Mouse (Mus musculus) heart, embryonic 14.5 days (tissue): ENCODE results near the gene Eif2d. TPM values are rescaled to one million over a fixed set of nuclear protein-coding genes. Genes with fewer than 3 reads are reported as not detected.

Experiments
- ATAC-seq: fragments of 200-750 bp; cut with Nextera tagmentation; 2 replicates; pipeline ENCODE4 v1.8.0; 2017; ENCODE audit warnings: low read depth, moderate TSS enrichment; ENCODE audit not compliant: insufficient number of reproducible peaks, insufficient read depth, low FRiP score
- H3K27ac ChIP-seq, 2 experiments: fragments of 200-500 bp in 1 of 2; fragments of 300-500 bp in 1 of 2; sonication (generic) in 1 of 2; replicated peaks in 1 of 2; 2 replicates each; pipeline ENCODE4 v1.5.1; 2012 to 2014; ENCODE audit warnings: low read depth in 2 of 2, low read length in 2 of 2, control low read depth in 1 of 2, mild to moderate bottlenecking in 1 of 2, mixed read lengths in 1 of 2; ENCODE audit not compliant: control insufficient read depth in 1 of 2, insufficient read depth in 1 of 2
- H3K27me3 ChIP-seq: fragments of 300-500 bp; sonication (generic); 2 replicates; pipeline ENCODE4 v1.6.1; 2014; ENCODE audit warnings: mild to moderate bottlenecking, low read length, control low read depth; ENCODE audit not compliant: control insufficient read depth, insufficient read depth
- H3K36me3 ChIP-seq: fragments of 300-500 bp; sonication (generic); 2 replicates; pipeline ENCODE4 v1.6.1; 2014; ENCODE audit warnings: mild to moderate bottlenecking, control low read depth, low read length, mixed read lengths; ENCODE audit not compliant: control insufficient read depth, insufficient read depth
- H3K4me1 ChIP-seq, 2 experiments: fragments of 200-500 bp in 1 of 2; fragments of 300-500 bp in 1 of 2; sonication (generic) in 1 of 2; 2 replicates each; pipeline ENCODE4 v1.6.1; 2012 to 2014; ENCODE audit warnings: low read length in 2 of 2, control low read depth in 1 of 2, mixed read lengths in 1 of 2; ENCODE audit not compliant: control insufficient read depth in 2 of 2, insufficient read depth in 2 of 2
- H3K4me2 ChIP-seq: fragments of 300-500 bp; sonication (generic); 2 replicates; pipeline ENCODE4 v1.6.1; 2014; ENCODE audit warnings: mild to moderate bottlenecking, low read length
- H3K4me3 ChIP-seq, 2 experiments: fragments of 200-500 bp in 1 of 2; fragments of 300-500 bp in 1 of 2; sonication (generic) in 1 of 2; 2 replicates each; pipeline ENCODE4 v1.5.1; 2012 to 2014; ENCODE audit warnings: low read length in 2 of 2, mild to moderate bottlenecking in 2 of 2, control low read depth in 1 of 2, low read depth in 1 of 2, moderate library complexity in 1 of 2; ENCODE audit not compliant: control insufficient read depth in 1 of 2, insufficient read depth in 1 of 2
- H3K9ac ChIP-seq: fragments of 300-500 bp; sonication (generic); 2 replicates; pipeline ENCODE4 v1.6.1; 2014; ENCODE audit warnings: mild to moderate bottlenecking, low read length
- H3K9me3 ChIP-seq: fragments of 300-500 bp; sonication (generic); 2 replicates; pipeline ENCODE4 v1.6.1; 2016; ENCODE audit warnings: low read length, control low read depth; ENCODE audit not compliant: control insufficient read depth
- WGBS: fragments of 180-500 bp; shearing (Covaris S2); extraction: QIAGEN DNeasy Blood & Tissue Kit; methylation state at CpG from one replicate; pipeline ENCODE4 v1.1.7; 2014; 5-methylcytosine and 5-hydroxymethylcytosine counted together
- polyA plus RNA-seq: library from polyadenylated mRNA; unstranded; fragments of >200 nt; fragmentation: Nextera tagmentation; extraction: Ambion mirVana; gene quantifications from 2 replicates; pipeline ENCODE4 v1.2.1, GENCODE M21; 2014

The Eif2d gene
- polyA plus RNA-seq, 1 experiment from 2014 or later, result 50.2 TPM

- ATAC-seq, result no peak
- Histone ChIP-seq H3K4me2 (no peak overlapping the region), H3K9me3 (no peaks in the 10 kb centered on the region), H3K36me3 (peaks cover 14% of the 10 kb centered on the region), H3K4me3 (no peak overlapping the region), H3K4me1 (peaks cover 0 to 3% of the 10 kb centered on the region in 2 experiments; a peak in 1 of 4 replicates), H3K9ac (no peak overlapping the region), H3K27ac (no peak overlapping the region), H3K27me3 (no peaks in the 10 kb centered on the region)
- WGBS, result 2% methylated on average over 5 of the region's 5 CpGs
Measured at GRCm38 (mm10) chr1:131207531-131207930, 54.5 kb downstream of the Eif2d start.

DNA sequence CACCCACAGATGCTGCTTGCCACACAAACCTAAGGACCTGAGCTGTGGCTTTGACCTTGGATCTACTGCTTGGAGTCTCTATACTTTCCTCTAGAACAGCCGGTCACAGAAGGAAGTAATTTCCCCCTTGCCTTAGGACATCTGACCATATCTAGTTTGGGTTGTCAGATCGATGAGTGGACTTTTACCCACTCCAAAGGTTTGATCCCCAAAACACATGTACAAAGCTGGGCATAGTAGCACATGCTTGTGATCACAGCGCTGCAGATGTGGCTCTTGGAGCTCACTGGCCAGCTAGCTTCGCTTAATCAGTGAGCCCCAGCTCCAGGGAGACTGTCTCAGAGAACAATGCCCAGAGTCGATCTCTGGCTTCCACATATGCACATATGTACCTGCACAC lies 55.1 kb downstream of the Eif2d start:
- no peaks in the 10 kb centered on the region for H3K9me3 ChIP-seq
- H3K27me3 ChIP-seq, result no peaks in the 10 kb centered on the region
- 93% methylated on average over 5 of the region's 5 CpGs for WGBS
- no peak for ATAC-seq
- no peak overlapping the region for H3K4me3 ChIP-seq
- no peak overlapping the region for H3K9ac ChIP-seq
- H3K4me1 ChIP-seq, result peaks cover 2 to 7% of the 10 kb centered on the region in 2 experiments; a peak in 2 of 4 replicates
- no peak overlapping the region for H3K27ac ChIP-seq
- no peak overlapping the region for H3K4me2 ChIP-seq
- peaks cover 14% of the 10 kb centered on the region for H3K36me3 ChIP-seq

- no peak overlapping the region for H3K9ac ChIP-seq
- H3K36me3 ChIP-seq, result peaks cover 14% of the 10 kb centered on the region
- no peak overlapping the region for H3K4me2 ChIP-seq
- peaks cover 5 to 12% of the 10 kb centered on the region in 2 experiments; a peak in 3 of 4 replicates for H3K4me1 ChIP-seq
- ATAC-seq, result no peak
- no peak overlapping the region for H3K4me3 ChIP-seq
- H3K27ac ChIP-seq, result no peak overlapping the region
- no peaks in the 10 kb centered on the region for H3K9me3 ChIP-seq
- WGBS, result 87% methylated on average over 6 of the region's 6 CpGs
- no peaks in the 10 kb centered on the region for H3K27me3 ChIP-seq
Measured at GRCm38 (mm10) chr1:131208800-131209199, 55.8 kb downstream of the Eif2d start.

- Histone ChIP-seq H3K27me3 (no peaks in the 10 kb centered on the region), H3K4me3 (no peak overlapping the region), H3K4me2 (no peak overlapping the region), H3K9me3 (no peaks in the 10 kb centered on the region), H3K36me3 (peaks cover 14% of the 10 kb centered on the region), H3K4me1 (peaks cover 5 to 12% of the 10 kb centered on the region in 2 experiments; a peak in 3 of 4 replicates), H3K27ac (no peak overlapping the region; a peak in 1 of 4 replicates), H3K9ac (no peak overlapping the region)
- ATAC-seq, result no peak
- 65% methylated on average over 8 of the region's 8 CpGs for WGBS
Measured at GRCm38 (mm10) chr1:131209971-131210426, 57.0 kb downstream of the Eif2d start.

GRCm38 (mm10) chr1:131211655-131212054 lies 58.7 kb downstream of the Eif2d start:
- WGBS, result 97% methylated on average over 1 of the region's 1 CpGs
- Histone ChIP-seq H3K4me3 (no peak overlapping the region), H3K4me1 (peaks cover 5 to 12% of the 10 kb centered on the region in 2 experiments; a peak in 3 of 4 replicates), H3K9ac (no peak overlapping the region), H3K9me3 (no peaks in the 10 kb centered on the region), H3K27me3 (no peaks in the 10 kb centered on the region), H3K4me2 (no peak overlapping the region), H3K36me3 (peaks cover 14% of the 10 kb centered on the region), H3K27ac (no peak overlapping the region)
- no peak for ATAC-seq

DNA sequence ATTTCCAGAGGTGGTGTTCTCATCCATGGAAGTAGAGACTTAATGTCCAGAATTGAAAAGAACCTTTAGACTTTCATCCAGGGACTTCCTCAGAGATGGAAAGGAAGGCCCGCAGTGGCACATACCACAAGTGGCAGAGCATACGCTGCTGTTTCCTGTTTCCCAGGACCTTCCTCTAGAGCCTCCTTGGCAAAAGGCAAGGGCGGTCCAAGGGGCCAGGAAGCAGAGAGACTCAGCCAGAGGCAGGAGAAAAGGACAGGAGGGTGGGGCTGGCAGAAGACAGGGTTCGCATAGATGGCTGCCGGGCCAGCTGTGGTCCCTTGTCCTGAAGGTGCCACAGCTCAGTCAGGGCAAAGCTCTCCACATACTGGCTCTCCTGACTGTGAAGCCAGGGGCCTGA lies 60.0 kb downstream of the Eif2d start:
- H3K27me3 ChIP-seq, result no peaks in the 10 kb centered on the region
- H3K36me3 ChIP-seq, result peaks cover 14% of the 10 kb centered on the region
- no peak overlapping the region for H3K4me3 ChIP-seq
- H3K27ac ChIP-seq, result no peak overlapping the region
- no peak for ATAC-seq
- H3K9ac ChIP-seq, result no peak overlapping the region
- H3K4me1 ChIP-seq, result peaks cover 5 to 8% of the 10 kb centered on the region in 2 experiments; a peak in 3 of 4 replicates
- no peak overlapping the region for H3K4me2 ChIP-seq
- H3K9me3 ChIP-seq, result no peaks in the 10 kb centered on the region
- WGBS, result 49% methylated on average over 5 of the region's 5 CpGs

DNA sequence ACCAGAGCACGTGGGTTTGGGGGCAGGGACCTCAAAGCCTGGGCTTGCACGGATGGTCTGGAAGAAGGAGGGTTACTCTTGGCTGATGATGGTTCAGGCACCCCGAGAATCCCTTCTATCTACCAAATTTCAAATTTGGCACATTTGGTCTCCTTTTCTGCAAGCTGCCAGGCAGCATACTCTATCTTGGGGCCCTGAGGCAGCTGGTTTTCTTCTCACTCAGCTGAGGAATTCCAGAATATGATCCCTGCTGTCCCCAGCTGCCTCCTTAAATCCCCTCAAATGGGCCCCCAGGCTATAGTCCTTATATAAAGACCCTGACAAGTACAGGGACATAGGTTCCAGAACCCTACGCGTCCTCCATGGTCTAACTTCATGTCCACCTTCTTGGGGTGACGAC lies 60.4 kb downstream of the Eif2d start:
- WGBS, result 64% methylated on average over 6 of the region's 6 CpGs
- H3K9ac ChIP-seq, result no peak overlapping the region
- H3K36me3 ChIP-seq, result peaks cover 14% of the 10 kb centered on the region
- no peak overlapping the region for H3K27ac ChIP-seq
- H3K4me2 ChIP-seq, result no peak overlapping the region
- H3K27me3 ChIP-seq, result no peaks in the 10 kb centered on the region
- no peak for ATAC-seq
- H3K4me1 ChIP-seq, result peaks cover 5 to 8% of the 10 kb centered on the region in 2 experiments; a peak in 3 of 4 replicates
- no peak overlapping the region for H3K4me3 ChIP-seq
- no peaks in the 10 kb centered on the region for H3K9me3 ChIP-seq

DNA sequence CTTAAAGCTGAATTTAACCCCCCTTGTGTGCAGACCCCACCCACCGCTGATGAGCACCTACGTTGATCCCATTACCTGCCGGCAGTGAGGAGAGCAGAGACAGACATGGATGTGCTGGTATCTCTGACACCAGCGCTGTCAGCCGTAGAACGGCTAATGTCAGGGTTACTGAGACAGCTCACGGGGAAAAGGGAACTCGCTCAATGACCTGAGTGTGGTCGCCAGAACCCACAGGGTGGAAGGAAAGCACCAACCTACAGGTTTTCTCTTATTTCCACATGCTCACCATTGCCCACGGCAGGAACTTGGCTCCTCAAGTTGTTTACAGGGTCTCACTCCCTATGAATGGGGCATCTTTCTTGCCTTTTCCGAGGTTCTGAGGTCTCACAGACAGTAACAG lies 66.0 kb downstream of the Eif2d start:
- Histone ChIP-seq H3K4me2 (no peak overlapping the region), H3K4me1 (no peaks in the 10 kb centered on the region), H3K9ac (no peak overlapping the region), H3K9me3 (no peaks in the 10 kb centered on the region), H3K27me3 (no peaks in the 10 kb centered on the region), H3K27ac (no peak overlapping the region), H3K36me3 (no peaks in the 10 kb centered on the region; the same call in 1 of the 2 replicates), H3K4me3 (no peak overlapping the region)
- no peak for ATAC-seq
- 81% methylated on average over 11 of the region's 11 CpGs for WGBS
